Mouse (Mus musculus) frontal cortex, postnatal 10 days (tissue): ENCODE data around the gene Gm17359.
A peak's percentile ranks its signal among the peaks of the same experiment; 100 is the strongest.

Source experiments
- DNase-seq, 2 experiments: peaks; one replicate each; pipeline ENCODE4 v3.0.0; 2022; ENCODE audit warnings: low spot score in 2 of 2, mixed read lengths in 1 of 2

The Gm17359 gene

GRCm38 (mm10) chr3:79475980-79476379 lies 139.5 kb downstream of the Gm17359 start:
- DNase-seq, result no peak

GRCm38 (mm10) chr3:79478400-79478799 lies 141.9 kb downstream of the Gm17359 start:
- DNase-seq, result no peak

DNA sequence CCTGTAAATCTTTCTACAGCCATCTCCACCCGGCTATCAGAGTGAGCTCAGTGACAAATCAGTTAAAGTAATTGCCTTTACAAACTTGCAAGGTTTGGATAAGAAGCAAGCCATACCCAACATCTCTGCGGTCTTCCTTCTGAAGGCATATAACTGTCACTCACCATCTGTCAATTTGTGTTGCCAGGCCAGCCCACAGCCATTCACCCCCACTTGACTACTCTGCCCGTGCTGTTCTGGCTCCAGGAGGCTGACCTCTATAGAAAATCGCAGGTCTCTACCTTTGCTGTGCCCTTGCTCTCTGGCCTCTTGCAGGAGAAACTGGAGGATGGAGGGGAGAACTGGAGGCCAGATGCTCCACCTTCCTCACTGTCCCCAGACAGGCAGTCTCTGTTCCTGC lies 142.4 kb downstream of the Gm17359 start:
- DNase-seq, result no peak

DNA sequence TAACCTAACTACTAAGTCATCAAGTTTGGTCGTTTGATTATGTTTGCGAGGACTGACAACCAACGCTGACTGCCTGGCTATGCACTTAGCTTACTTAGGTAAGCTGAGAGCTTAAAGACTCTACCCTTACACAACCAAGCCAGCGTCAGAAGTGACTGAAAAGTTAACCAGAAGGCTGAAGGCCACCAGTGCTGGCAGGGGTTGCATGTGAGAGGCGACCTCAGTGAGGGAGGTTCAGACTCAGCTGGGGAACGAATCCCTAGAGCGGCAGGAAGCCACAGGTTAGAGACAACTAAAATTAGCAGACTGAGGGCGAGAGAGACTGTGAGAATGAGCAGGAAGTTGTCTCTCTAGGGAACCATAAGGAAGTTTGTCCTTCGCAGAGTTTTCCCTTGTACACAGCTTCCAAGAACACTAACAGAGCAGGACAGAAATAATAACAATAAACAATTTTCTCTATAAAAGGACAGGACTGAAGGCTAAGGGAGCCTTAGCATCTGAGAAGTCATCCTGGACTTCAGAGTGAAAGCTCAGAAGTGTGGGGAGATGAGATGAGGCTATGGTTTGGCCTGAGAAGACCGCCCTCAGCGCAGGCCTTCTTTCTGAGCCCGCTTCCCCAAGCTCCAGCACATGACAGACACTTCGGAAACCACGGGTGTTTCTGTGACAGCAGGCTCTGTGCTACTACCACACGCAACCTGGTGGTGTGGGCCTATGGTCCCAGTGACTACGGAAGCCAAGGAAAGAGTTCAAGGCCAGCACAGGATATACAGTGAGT lies 148.0 kb downstream of the Gm17359 start:
- DNase-seq, result no peak

- DNase-seq, result no peak
Measured at GRCm38 (mm10) chr3:79488025-79488424, 151.6 kb downstream of the Gm17359 start.

DNA sequence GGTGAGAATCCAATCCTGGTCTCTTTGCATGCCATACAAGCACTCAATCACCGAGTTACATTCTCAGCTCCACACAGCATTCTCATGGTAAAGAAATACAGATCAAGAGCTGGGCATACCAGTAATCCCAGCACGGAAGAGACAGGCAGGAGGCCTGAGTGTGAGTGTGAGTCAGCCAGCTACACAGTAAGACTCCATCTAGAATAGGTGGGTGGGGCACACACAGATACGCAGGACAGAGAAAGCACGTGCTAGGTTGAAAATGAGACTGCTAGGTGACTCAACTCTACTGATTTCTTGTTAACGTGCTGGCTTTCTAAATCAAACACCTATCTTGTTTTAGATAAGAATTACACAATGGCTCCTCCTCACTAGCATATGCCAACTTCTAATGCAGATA lies 153.6 kb downstream of the Gm17359 start:
- no peak for DNase-seq

DNA sequence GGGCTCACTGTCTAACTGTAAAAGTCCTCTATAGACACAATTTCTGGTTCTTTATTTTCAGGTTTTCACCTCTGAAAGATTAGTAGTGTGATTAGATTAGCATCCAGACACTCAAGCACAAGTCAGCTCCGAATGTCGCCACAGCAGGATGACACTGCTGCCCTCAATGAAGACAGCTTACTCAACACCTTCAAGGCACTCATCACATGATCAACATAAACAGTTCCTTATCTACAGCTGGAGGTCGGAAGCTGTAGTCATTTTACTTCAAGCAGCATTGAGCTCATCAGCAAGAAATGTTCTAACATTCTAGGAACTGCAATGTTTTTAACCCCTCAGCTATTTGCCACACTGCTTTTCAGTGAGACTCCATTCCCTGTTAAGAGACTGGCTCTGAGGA lies 155.2 kb downstream of the Gm17359 start:
- DNase-seq, result no peak

DNA sequence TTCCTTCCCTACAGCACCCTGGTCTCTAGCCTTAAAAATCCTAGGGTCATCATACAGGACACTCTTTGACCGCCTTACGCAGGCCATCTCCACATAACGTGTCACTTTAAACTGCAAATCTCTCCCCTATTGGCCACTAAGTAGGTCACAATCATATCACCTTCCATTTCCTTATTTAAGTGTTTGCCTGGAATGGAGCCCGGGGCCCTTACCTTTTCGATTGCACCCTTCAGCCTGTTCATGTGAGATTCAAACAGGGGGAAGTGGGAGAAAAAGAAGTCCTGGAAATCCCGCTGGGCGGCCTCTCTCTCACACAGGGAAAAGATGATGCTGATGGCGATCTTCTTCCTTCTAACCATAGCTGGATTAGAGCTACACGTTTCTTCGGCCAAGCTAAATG lies 156.6 kb downstream of the Gm17359 start:
- DNase-seq, result no peak

- no peak for DNase-seq
Measured at GRCm38 (mm10) chr3:79494028-79494427, 157.6 kb downstream of the Gm17359 start.

GRCm38 (mm10) chr3:79495151-79495550 lies 158.7 kb downstream of the Gm17359 start:
- DNase-seq, result peak in 1 of 2 experiments; percentile 37

GRCm38 (mm10) chr3:79496668-79497067 lies 160.2 kb downstream of the Gm17359 start:
- no peak for DNase-seq

DNA sequence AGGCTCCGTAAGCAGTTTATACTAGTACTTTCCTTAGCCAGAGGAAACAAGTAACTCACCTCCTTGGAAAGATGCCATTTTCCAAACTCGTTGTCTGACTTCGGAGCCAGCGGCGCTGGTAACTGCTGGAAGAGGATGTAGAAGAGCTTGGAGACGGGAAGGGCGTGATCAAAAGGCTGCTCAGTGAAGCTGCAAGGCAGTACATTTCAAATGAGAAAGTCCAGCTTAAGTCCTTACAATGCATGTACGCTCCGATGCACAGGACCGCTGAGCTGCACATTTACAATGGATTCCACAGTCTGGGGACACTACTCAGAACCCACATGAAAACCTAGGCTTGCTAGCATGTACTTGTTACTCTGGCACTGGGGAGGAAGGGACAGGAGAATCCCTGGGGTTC lies 163.8 kb downstream of the Gm17359 start:
- no peak for DNase-seq

DNA sequence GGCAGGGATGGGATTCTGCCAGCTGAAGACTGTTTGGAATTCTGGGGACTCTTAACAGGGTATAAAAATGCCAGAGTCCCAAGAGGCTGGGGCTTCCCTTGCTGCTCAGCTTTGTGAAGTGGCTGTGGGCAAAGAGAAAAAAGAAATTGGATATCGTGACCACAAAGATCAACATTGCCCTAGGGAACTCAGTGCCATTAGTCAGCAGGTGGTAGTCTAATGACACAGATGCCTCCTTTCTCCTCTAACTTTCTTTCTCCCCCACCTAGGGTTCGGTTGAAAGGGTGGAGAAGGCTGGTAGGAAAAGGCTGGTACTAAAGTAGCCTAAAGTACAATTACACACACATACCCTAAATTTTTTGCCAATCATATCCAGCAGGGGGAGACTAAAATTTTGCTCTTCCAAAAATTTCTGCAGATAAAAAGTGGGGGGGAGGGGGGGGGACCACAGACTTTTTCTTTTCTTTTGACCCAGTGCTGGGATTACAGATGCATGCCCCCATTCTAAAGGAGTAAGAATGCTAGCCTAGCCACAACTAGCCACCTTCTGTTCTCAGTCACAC lies 164.8 kb downstream of the Gm17359 start:
- DNase-seq, result no peak
